Mouse (Mus musculus): ENCODE measurements around the gene Nup93. TPM values are rescaled to one million over a fixed set of nuclear protein-coding genes. Genes with fewer than 3 reads are reported as not detected.

Gene Nup93
- polyA plus RNA-seq (2015; fragmentation: Nextera tagmentation; extraction: Ambion mirVana): 16.2 and 19.3 TPM in 2 replicates

GRCm38 (mm10) chr8:94214252-94215173 is at the start of gene Nup93:
Gene Nup93, plus strand, starts transcription at chr8:94214564.

GRCm38 (mm10) chr8:94172075-94172808 is 42.1 kb upstream of the Nup93 start, which contains the start of gene Mt2:
Gene Mt2, plus strand, starts transcription at chr8:94172664.

GRCm38 (mm10) chr8:94178857-94179712 is 35.3 kb upstream of the Nup93 start, which contains the start of gene Mt1:
Gene Mt1, plus strand, starts transcription at chr8:94179082.

GRCm38 (mm10) chr8:94328932-94329728 is 114.8 kb downstream of the Nup93 start, which contains the start of gene Slc12a3:
Gene Slc12a3, plus strand, starts transcription at chr8:94329201.

MicroRNA genes within 50 kb of the gene (microRNA counts, 519-probe panel; counts per million panel counts)
- microRNA mmu-miR-138: 296 counts per million, percentile 58 among the panel's probes with 10 or more counts

Small RNAs within 50 kb of the gene (microRNA-seq; reads per million reads assigned to microRNA genes)
- gene Mir138-2: 10.8 to 19.9 reads per million in 2 experiments

Other genes with a start within 250 kb of the Nup93 start
- 45.8 and 49.6 TPM in 2 replicates for gene Amfr, start 201.7 kb upstream of the Nup93 start, polyA plus RNA-seq (2015; fragmentation: Nextera tagmentation; extraction: Ambion mirVana)
- gene Nudt21, start 177.5 kb upstream of the Nup93 start, polyA plus RNA-seq (2015; fragmentation: Nextera tagmentation; extraction: Ambion mirVana): 49.1 and 53.9 TPM in 2 replicates
- 6.0 and 6.5 TPM in 2 replicates for gene Ogfod1, start 177.4 kb upstream of the Nup93 start, polyA plus RNA-seq (2015; fragmentation: Nextera tagmentation; extraction: Ambion mirVana)
- 4.5 and 5.7 TPM in 2 replicates for gene Bbs2, start 115.6 kb upstream of the Nup93 start, polyA plus RNA-seq (2015; fragmentation: Nextera tagmentation; extraction: Ambion mirVana)
- 0.44 and 1.0 TPM in 2 replicates for gene Mt4, start 77.4 kb upstream of the Nup93 start, polyA plus RNA-seq (2015; fragmentation: Nextera tagmentation; extraction: Ambion mirVana)
- 8.8 and 12.0 TPM in 2 replicates for gene Mt3, start 62.0 kb upstream of the Nup93 start, polyA plus RNA-seq (2015; fragmentation: Nextera tagmentation; extraction: Ambion mirVana)
- 116 and 127 TPM in 2 replicates for gene Mt2, start 41.9 kb upstream of the Nup93 start, polyA plus RNA-seq (2015; fragmentation: Nextera tagmentation; extraction: Ambion mirVana)
- 290 and 376 TPM in 2 replicates for gene Mt1, start 35.5 kb upstream of the Nup93 start, polyA plus RNA-seq (2015; fragmentation: Nextera tagmentation; extraction: Ambion mirVana)
- gene Slc12a3, start 114.6 kb downstream of the Nup93 start, polyA plus RNA-seq (2015; fragmentation: Nextera tagmentation; extraction: Ambion mirVana): not detected in 2 replicates
- 84.0 and 92.7 TPM in 2 replicates for gene Herpud1, start 171.9 kb downstream of the Nup93 start, polyA plus RNA-seq (2015; fragmentation: Nextera tagmentation; extraction: Ambion mirVana)
- 0.54 and 1.3 TPM in 2 replicates for gene Nlrc5, start 219.8 kb downstream of the Nup93 start, polyA plus RNA-seq (2015; fragmentation: Nextera tagmentation; extraction: Ambion mirVana)

Data from skeletal muscle tissue, postnatal 0 days (tissue).